Mouse (Mus musculus): Measurements from ENCODE around the gene Pxt1.

Pxt1 gene

GRCm38 (mm10) chr17:28913940-28914339, 29.7 kb downstream of the Pxt1 start:
- DNase-seq = no peak

GRCm38 (mm10) chr17:28913200-28913599, 30.4 kb downstream of the Pxt1 start:
- DNase-seq = no peak

- no peak for DNase-seq
These were observed 33.5 kb downstream of the Pxt1 start for GRCm38 (mm10) chr17:28910139-28910538.

- no peak for DNase-seq
These were observed 34.2 kb downstream of the Pxt1 start for GRCm38 (mm10) chr17:28909252-28909941.

GRCm38 (mm10) chr17:28907959-28908358, 35.7 kb downstream of the Pxt1 start:
- DNase-seq = no peak

GRCm38 (mm10) chr17:28905377-28905916, 38.2 kb downstream of the Pxt1 start:
- DNase-seq = no peak

GRCm38 (mm10) chr17:28904546-28905376, 38.9 kb downstream of the Pxt1 start:
- DNase-seq = peak; percentile 59 to 82

GRCm38 (mm10) chr17:28901559-28901958, 42.1 kb downstream of the Pxt1 start:
- DNase-seq = no peak

- DNase-seq = peak; percentile 71 to 78
These were observed 44.2 kb downstream of the Pxt1 start for GRCm38 (mm10) chr17:28899427-28899826.

GRCm38 (mm10) chr17:28898249-28898648, 45.4 kb downstream of the Pxt1 start:
- no peak for DNase-seq

- DNase-seq = no peak
These were observed 45.8 kb downstream of the Pxt1 start for GRCm38 (mm10) chr17:28897817-28898216.

GRCm38 (mm10) chr17:28896095-28896780, 47.4 kb downstream of the Pxt1 start:
- DNase-seq = no peak

GRCm38 (mm10) chr17:28895217-28895875, 48.3 kb downstream of the Pxt1 start:
- no peak for DNase-seq

GRCm38 (mm10) chr17:28894050-28894767, 49.4 kb downstream of the Pxt1 start:
- no peak for DNase-seq

- no peak for DNase-seq
These were observed 57.4 kb downstream of the Pxt1 start for GRCm38 (mm10) chr17:28886266-28886665.

GRCm38 (mm10) chr17:28885231-28885630, 58.4 kb downstream of the Pxt1 start:
- no peak for DNase-seq
